Mouse (Mus musculus): ENCODE results near the gene Slc26a11.

Gene Slc26a11

GRCm38 (mm10) chr11:119396461-119396860 lies 41.1 kb downstream of the Slc26a11 start:
- no peak for DNase-seq (ENCODE audit: low read depth, low spot score)

GRCm38 (mm10) chr11:119402501-119403160 lies 47.3 kb downstream of the Slc26a11 start:
- DNase-seq (ENCODE audit: low read depth, low spot score), result no peak

- peak; percentile 74 for DNase-seq (ENCODE audit: low read depth, low spot score)
Measured at GRCm38 (mm10) chr11:119404627-119405026, 49.3 kb downstream of the Slc26a11 start.

- no peak for DNase-seq (ENCODE audit: low read depth, low spot score)
Measured at GRCm38 (mm10) chr11:119407381-119407780, 52.0 kb downstream of the Slc26a11 start.

- DNase-seq (ENCODE audit: low read depth, low spot score), result no peak
Measured at GRCm38 (mm10) chr11:119407977-119408376, 52.6 kb downstream of the Slc26a11 start.

GRCm38 (mm10) chr11:119419327-119420118 lies 64.2 kb downstream of the Slc26a11 start:
- DNase-seq (ENCODE audit: low read depth, low spot score), result no peak

- DNase-seq (ENCODE audit: low read depth, low spot score), result no peak
Measured at GRCm38 (mm10) chr11:119420426-119420825, 65.1 kb downstream of the Slc26a11 start.

- no peak for DNase-seq (ENCODE audit: low read depth, low spot score)
Measured at GRCm38 (mm10) chr11:119427431-119427830, 72.1 kb downstream of the Slc26a11 start.

GRCm38 (mm10) chr11:119427986-119428385 lies 72.6 kb downstream of the Slc26a11 start:
- DNase-seq (ENCODE audit: low read depth, low spot score), result no peak

GRCm38 (mm10) chr11:119428649-119429136 lies 73.3 kb downstream of the Slc26a11 start:
- peak; percentile 84 for DNase-seq (ENCODE audit: low read depth, low spot score)
